Mouse (Mus musculus): ENCODE data around the gene Cyp46a1. TPM values are rescaled to one million over a fixed set of nuclear protein-coding genes. Genes with fewer than 3 reads are reported as not detected.
A peak's percentile ranks its signal among the peaks of the same experiment; 100 is the strongest.

The Cyp46a1 gene
- polyA plus RNA-seq, 1 experiment from 2014 or later: 21.8 TPM

DNA sequence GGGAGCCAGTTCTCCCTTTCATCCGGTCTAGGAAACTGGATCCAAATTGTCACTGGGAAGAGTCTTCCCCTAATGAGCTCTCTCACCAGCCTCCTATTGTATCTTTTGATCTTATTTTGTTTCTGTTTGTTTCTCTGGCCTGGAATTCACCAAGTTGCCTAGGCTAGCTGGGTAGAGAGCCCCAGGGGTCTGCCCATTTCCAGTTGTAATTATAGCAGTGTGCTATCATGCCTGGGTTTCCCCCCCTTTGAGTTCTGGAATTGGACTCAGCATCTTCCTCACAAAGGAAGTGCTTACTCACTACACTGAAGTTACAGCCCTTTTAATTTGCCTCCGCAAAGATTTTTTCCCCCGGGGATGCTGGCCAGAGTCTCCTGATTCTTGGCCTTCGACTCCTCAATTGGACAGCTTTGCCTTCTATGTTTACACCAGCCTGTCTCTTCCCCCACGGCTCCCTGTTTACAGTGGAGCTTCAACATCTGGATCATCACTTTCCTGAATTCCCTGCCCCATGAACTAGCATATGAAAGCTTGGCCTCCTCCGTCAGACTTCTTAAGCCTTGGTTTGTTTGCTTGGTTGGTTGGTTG lies 30.3 kb upstream of the Cyp46a1 start:
- Histone ChIP-seq H3K27ac (replicated peaks) (no peak overlapping the region), H3K27me3 (peaks cover 22% of the 10 kb centered on the region), H3K4me2 (replicated peaks) (no peak overlapping the region), H3K36me3 (no peaks in the 10 kb centered on the region), H3K9ac (replicated peaks) (no peak overlapping the region), H3K4me1 (peaks cover 18% of the 10 kb centered on the region), H3K4me3 (no peak overlapping the region), H3K9me3 (no peaks in the 10 kb centered on the region)
- WGBS: 60% methylated on average over 6 of the region's 6 CpGs
- ATAC-seq (ENCODE audit: low FRiP score, low read depth): no peak

- Histone ChIP-seq H3K9me3 (no peaks in the 10 kb centered on the region), H3K36me3 (no peaks in the 10 kb centered on the region), H3K9ac (replicated peaks) (no peak overlapping the region), H3K27me3 (peaks cover 26% of the 10 kb centered on the region), H3K4me1 (peaks cover 18% of the 10 kb centered on the region), H3K4me3 (no peak overlapping the region), H3K4me2 (replicated peaks) (no peak overlapping the region), H3K27ac (replicated peaks) (no peak overlapping the region)
- ATAC-seq (ENCODE audit: low FRiP score, low read depth): no peak
- 77% methylated on average over 8 of the region's 8 CpGs for WGBS
Measured at GRCm38 (mm10) chr12:108305172-108305571, 29.0 kb upstream of the Cyp46a1 start.

- WGBS: 4% methylated on average over 67 of the region's 67 CpGs
- Histone ChIP-seq H3K4me2 (replicated peaks) (peak within 1 kb of the TSS; percentile 91), H3K27ac (replicated peaks) (peak within 1 kb of the TSS; percentile 30; the same call in 1 of the 2 replicates), H3K36me3 (no peaks in the 10 kb centered on the region), H3K4me1 (peaks cover 18% of the 10 kb centered on the region), H3K4me3 (peak within 1 kb of the TSS; percentile 58), H3K27me3 (peaks cover 26% of the 10 kb centered on the region), H3K9ac (replicated peaks) (peak within 1 kb of the TSS; percentile 80), H3K9me3 (no peaks in the 10 kb centered on the region)
- peak; percentile 78 for ATAC-seq (ENCODE audit: low FRiP score, low read depth)
Measured at GRCm38 (mm10) chr12:108305812-108306794, 28.1 kb upstream of the Cyp46a1 start, which contains the start of gene Hhipl1. Gene Hhipl1 (plus strand): TSS chr12:108306270.

DNA sequence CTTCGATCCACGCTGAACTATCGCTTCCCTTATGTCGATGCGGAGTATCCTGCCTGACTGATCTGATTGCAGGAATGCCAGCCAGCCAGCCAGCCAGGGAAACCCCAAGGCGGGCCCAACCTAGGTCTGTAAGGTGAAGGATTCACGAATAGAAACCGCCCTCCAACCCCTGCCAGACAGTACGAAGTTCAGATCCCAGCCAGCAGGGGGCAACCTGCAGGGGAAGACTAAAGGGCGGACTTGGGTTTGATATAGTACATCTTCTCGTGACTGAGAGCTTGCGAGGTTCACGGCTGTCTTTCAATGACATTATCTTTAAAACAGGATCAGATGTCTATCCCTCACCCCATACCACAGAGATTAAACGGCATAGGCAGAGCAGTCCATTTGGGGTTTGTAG lies 26.6 kb upstream of the Cyp46a1 start:
- H3K27me3 ChIP-seq: peaks cover 26% of the 10 kb centered on the region
- H3K4me2 ChIP-seq (replicated peaks): peak overlapping the region; percentile 91
- WGBS: 26% methylated on average over 14 of the region's 14 CpGs
- peaks cover 24% of the 10 kb centered on the region for H3K4me1 ChIP-seq
- H3K27ac ChIP-seq (replicated peaks): no peak overlapping the region
- ATAC-seq (ENCODE audit: low FRiP score, low read depth): no peak
- no peaks in the 10 kb centered on the region for H3K9me3 ChIP-seq
- H3K9ac ChIP-seq (replicated peaks): no peak overlapping the region
- H3K36me3 ChIP-seq: no peaks in the 10 kb centered on the region
- H3K4me3 ChIP-seq: no peak overlapping the region

DNA sequence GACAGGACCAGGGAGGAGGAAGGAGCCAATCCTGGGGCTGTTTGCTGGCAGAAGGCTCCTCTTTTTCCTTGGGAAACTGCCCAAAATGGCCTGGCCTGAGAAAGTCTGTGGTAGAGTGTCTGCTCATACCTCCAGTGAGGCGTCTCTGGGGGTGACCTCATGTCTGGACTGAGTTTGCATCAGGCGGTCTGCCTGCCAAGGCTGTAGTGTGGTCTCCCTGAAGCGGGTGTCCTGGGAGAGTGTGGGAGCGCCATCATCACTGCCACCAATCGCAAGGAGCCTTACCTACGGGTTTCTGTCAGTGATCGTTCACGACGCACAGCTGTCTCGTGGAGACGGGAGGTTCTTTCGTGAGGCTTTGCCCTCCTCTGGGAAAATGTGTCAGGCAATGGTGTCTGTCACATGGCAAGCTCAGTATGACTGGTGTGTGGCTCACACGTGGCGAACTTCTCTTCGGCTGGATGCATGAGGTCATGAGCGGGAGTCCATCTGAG lies 25.8 kb upstream of the Cyp46a1 start:
- ATAC-seq (ENCODE audit: low FRiP score, low read depth): no peak
- Histone ChIP-seq H3K9me3 (no peaks in the 10 kb centered on the region), H3K4me2 (replicated peaks) (no peak overlapping the region), H3K36me3 (no peaks in the 10 kb centered on the region), H3K4me1 (peaks cover 29% of the 10 kb centered on the region), H3K9ac (replicated peaks) (no peak overlapping the region), H3K4me3 (no peak overlapping the region), H3K27ac (replicated peaks) (no peak overlapping the region), H3K27me3 (peaks cover 26% of the 10 kb centered on the region)
- WGBS: 95% methylated on average over 16 of the region's 16 CpGs

DNA sequence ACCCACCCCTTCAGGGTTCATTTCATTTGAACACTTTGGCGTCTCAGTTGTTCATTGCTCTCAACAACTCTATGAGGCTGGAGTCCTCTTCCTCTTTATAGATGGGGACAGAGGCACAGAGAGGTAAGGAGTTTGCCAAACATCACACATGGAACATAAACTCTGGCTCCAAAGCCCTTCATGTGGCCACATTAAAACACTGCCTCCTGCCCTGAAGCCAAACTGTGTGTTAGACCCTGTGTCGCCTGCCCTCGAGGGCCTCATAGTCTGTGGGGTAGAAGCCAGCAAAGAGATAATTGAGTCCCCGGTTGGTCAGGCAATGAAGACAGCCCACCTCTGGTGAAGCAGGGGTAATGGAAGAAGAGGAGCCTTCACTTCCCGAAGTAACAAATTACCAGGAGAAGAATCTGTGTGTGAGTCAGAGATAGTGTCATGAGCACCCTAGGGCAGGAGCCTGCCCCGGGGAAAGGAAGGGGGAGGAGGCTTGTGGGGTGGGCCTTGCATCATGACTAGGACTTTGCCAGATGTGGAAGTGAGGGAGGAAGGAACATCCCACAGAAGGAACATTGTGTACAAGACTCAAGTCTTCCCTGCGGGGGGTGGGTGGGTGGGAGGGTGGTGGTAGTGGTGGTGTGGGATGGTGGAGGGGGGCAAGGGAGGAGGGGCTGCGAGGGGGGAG lies 24.9 kb upstream of the Cyp46a1 start:
- no peaks in the 10 kb centered on the region for H3K9me3 ChIP-seq
- H3K36me3 ChIP-seq: no peaks in the 10 kb centered on the region
- H3K27me3 ChIP-seq: peaks cover 26% of the 10 kb centered on the region
- no peak overlapping the region for H3K4me2 ChIP-seq (replicated peaks)
- H3K4me1 ChIP-seq: peaks cover 29% of the 10 kb centered on the region
- no peak for ATAC-seq (ENCODE audit: low FRiP score, low read depth)
- no peak overlapping the region for H3K9ac ChIP-seq (replicated peaks)
- H3K4me3 ChIP-seq: no peak overlapping the region
- WGBS: 80% methylated on average over 7 of the region's 8 CpGs
- no peak overlapping the region for H3K27ac ChIP-seq (replicated peaks)

GRCm38 (mm10) chr12:108310041-108310440 lies 24.1 kb upstream of the Cyp46a1 start:
- Histone ChIP-seq H3K4me1 (peaks cover 29% of the 10 kb centered on the region), H3K27me3 (peaks cover 19% of the 10 kb centered on the region), H3K4me3 (no peak overlapping the region), H3K4me2 (replicated peaks) (no peak overlapping the region), H3K27ac (replicated peaks) (no peak overlapping the region), H3K36me3 (no peaks in the 10 kb centered on the region), H3K9ac (replicated peaks) (no peak overlapping the region), H3K9me3 (no peaks in the 10 kb centered on the region)
- no peak for ATAC-seq (ENCODE audit: low FRiP score, low read depth)
- 86% methylated on average over 4 of the region's 4 CpGs for WGBS

GRCm38 (mm10) chr12:108310456-108311027 lies 23.6 kb upstream of the Cyp46a1 start:
- Histone ChIP-seq H3K4me3 (no peak overlapping the region), H3K9ac (replicated peaks) (no peak overlapping the region), H3K27ac (replicated peaks) (0 out of 2 replicates have a peak overlapping the region, but pooled peaks have one; percentile 15), H3K4me1 (peaks cover 29% of the 10 kb centered on the region), H3K36me3 (no peaks in the 10 kb centered on the region), H3K27me3 (peaks cover 14% of the 10 kb centered on the region), H3K9me3 (no peaks in the 10 kb centered on the region), H3K4me2 (replicated peaks) (no peak overlapping the region)
- 78% methylated on average over 7 of the region's 7 CpGs for WGBS
- no peak for ATAC-seq (ENCODE audit: low FRiP score, low read depth)

DNA sequence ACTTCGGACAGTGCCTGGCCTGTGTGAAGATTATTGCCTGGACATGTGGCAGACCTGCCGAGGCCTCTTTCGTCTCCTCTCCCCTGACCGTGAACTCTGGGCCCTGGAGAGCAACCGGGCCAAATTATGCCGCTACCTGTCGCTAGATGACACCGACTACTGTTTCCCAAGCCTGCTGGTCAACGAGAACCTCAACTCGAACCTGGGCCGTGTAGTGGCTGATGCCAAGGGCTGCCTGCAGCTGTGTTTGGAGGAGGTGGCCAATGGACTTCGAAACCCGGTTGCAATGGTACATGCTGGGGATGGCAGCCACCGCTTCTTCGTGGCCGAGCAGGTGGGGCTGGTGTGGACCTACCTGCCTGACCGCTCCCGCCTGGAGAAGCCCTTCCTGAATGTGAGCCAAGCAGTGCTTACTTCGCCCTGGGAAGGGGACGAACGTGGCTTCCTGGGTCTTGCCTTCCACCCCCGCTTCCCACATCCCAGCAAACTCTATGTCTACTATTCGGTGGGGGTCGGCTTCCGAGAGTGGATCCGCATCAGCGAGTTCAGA lies 22.4 kb upstream of the Cyp46a1 start:
- Histone ChIP-seq H3K9ac (replicated peaks) (no peak overlapping the region), H3K4me1 (peaks cover 30% of the 10 kb centered on the region), H3K4me3 (no peak overlapping the region), H3K36me3 (no peaks in the 10 kb centered on the region), H3K4me2 (replicated peaks) (no peak overlapping the region), H3K9me3 (no peaks in the 10 kb centered on the region), H3K27ac (replicated peaks) (0 out of 2 replicates have a peak overlapping the region, but pooled peaks have one; percentile 16), H3K27me3 (peaks cover 18% of the 10 kb centered on the region)
- 91% methylated on average over 27 of the region's 27 CpGs for WGBS
- ATAC-seq (ENCODE audit: low FRiP score, low read depth): no peak

DNA sequence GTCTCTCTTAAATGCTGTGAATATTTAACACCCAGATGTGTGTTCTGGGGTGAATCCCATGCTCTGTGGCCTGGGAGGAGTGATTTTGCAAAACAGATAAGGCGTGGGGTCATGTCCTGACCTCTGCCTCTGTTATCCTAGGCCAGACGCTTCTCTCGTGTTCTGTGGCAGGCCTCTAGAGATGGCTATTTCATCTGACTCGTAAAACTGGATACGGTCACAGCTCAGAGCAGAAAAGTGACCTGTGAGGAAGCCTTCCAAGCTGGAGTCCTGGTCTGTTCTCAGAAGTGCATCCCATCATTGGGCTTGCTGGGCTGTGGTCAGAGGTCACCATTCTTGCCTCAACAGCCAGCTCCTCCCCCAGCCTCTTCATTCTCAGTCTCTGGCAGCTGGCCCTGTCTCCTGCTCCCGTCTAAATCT lies 21.7 kb upstream of the Cyp46a1 start:
- H3K27ac ChIP-seq (replicated peaks): 0 out of 2 replicates have a peak overlapping the region, but pooled peaks have one; percentile 16
- H3K4me1 ChIP-seq: peaks cover 32% of the 10 kb centered on the region
- H3K4me2 ChIP-seq (replicated peaks): no peak overlapping the region
- H3K27me3 ChIP-seq: peaks cover 23% of the 10 kb centered on the region
- no peaks in the 10 kb centered on the region for H3K36me3 ChIP-seq
- 30% methylated on average over 6 of the region's 6 CpGs for WGBS
- H3K4me3 ChIP-seq: no peak overlapping the region
- H3K9me3 ChIP-seq: no peaks in the 10 kb centered on the region
- H3K9ac ChIP-seq (replicated peaks): no peak overlapping the region
- ATAC-seq (ENCODE audit: low FRiP score, low read depth): no peak

GRCm38 (mm10) chr12:108313244-108313772 lies 20.9 kb upstream of the Cyp46a1 start:
- Histone ChIP-seq H3K36me3 (no peaks in the 10 kb centered on the region), H3K4me2 (replicated peaks) (no peak overlapping the region), H3K9ac (replicated peaks) (no peak overlapping the region), H3K27me3 (peaks cover 29% of the 10 kb centered on the region), H3K9me3 (no peaks in the 10 kb centered on the region), H3K4me3 (no peak overlapping the region), H3K4me1 (peaks cover 39% of the 10 kb centered on the region), H3K27ac (replicated peaks) (no peak overlapping the region)
- 92% methylated on average over 1 of the region's 1 CpGs for WGBS
- ATAC-seq (ENCODE audit: low FRiP score, low read depth): no peak
